Mouse (Mus musculus): ENCODE data around the gene Rnf149. TPM values are rescaled to one million over a fixed set of nuclear protein-coding genes. Genes with fewer than 3 reads are reported as not detected.
A peak's percentile ranks its signal among the peaks of the same experiment; 100 is the strongest.

Rnf149 gene
- polyA plus RNA-seq (2012; rRNA removed): 15.5 and 20.8 TPM in 2 replicates

GRCm38 (mm10) chr1:39577253-39577705 is at the start of gene Rnf149:
Gene Rnf149, minus strand, starts transcription at chr1:39577405.
- under 1% methylated on average over 46 of the region's 49 CpGs for WGBS
- peak; percentile 74 to 96 for DNase-seq (ENCODE audit: low read depth in 1 of 2, low spot score in 2 of 2)
- Histone ChIP-seq H3K4me3 (ENCODE audit: extremely low read depth, insufficient read depth, insufficient read length) (peak within 1 kb of the TSS; percentile 92), H3K27me3 (ENCODE audit: control insufficient read depth, insufficient read depth, low read length) (no peaks in the 10 kb centered on the region), H3K36me3 (ENCODE audit: control insufficient read depth, insufficient read depth, low read length) (no peaks in the 10 kb centered on the region), H3K27ac (ENCODE audit: insufficient read depth, low read length) (peak within 1 kb of the TSS; percentile 86), H3K4me1 (ENCODE audit: control insufficient read depth, insufficient read depth, insufficient read length) (peaks cover 3% of the 10 kb centered on the region; the same call in 1 of the 2 replicates)
- peak; percentile 66; the same call in 1 of the 2 replicates for TF ChIP-seq POLR2A (IDR thresholded peaks at IDR 0.05; ENCODE audit: low read depth, low read length)
- TF ChIP-seq CTCF (IDR thresholded peaks at IDR 0.05; ENCODE audit: extremely low read depth, insufficient read depth, insufficient read length, insufficient replicate concordance): no peak

GRCm38 (mm10) chr1:39625491-39625890 is 48.3 kb upstream of the Rnf149 start:
- WGBS: 75% methylated on average over 3 of the region's 3 CpGs
- Histone ChIP-seq H3K27me3 (ENCODE audit: control insufficient read depth, insufficient read depth, low read length) (no peaks in the 10 kb centered on the region), H3K27ac (ENCODE audit: insufficient read depth, low read length) (no peak overlapping the region), H3K4me1 (ENCODE audit: control insufficient read depth, insufficient read depth, insufficient read length) (no peaks in the 10 kb centered on the region), H3K36me3 (ENCODE audit: control insufficient read depth, insufficient read depth, low read length) (no peaks in the 10 kb centered on the region), H3K4me3 (ENCODE audit: extremely low read depth, insufficient read depth, insufficient read length) (no peak overlapping the region)
- no peak for DNase-seq (ENCODE audit: low read depth in 1 of 2, low spot score in 2 of 2)
- TF ChIP-seq CTCF (IDR thresholded peaks at IDR 0.05; ENCODE audit: extremely low read depth, insufficient read depth, insufficient read length, insufficient replicate concordance): no peak
- no peak for TF ChIP-seq POLR2A (IDR thresholded peaks at IDR 0.05; ENCODE audit: low read depth, low read length)

GRCm38 (mm10) chr1:39623729-39624128 is 46.5 kb upstream of the Rnf149 start:
- no peak overlapping the region for H3K27ac ChIP-seq (ENCODE audit: insufficient read depth, low read length)
- H3K4me3 ChIP-seq (ENCODE audit: extremely low read depth, insufficient read depth, insufficient read length): no peak overlapping the region
- 52% methylated on average over 1 of the region's 1 CpGs for WGBS
- H3K4me1 ChIP-seq (ENCODE audit: control insufficient read depth, insufficient read depth, insufficient read length): no peaks in the 10 kb centered on the region
- no peak for DNase-seq (ENCODE audit: low read depth in 1 of 2, low spot score in 2 of 2)
- no peaks in the 10 kb centered on the region for H3K36me3 ChIP-seq (ENCODE audit: control insufficient read depth, insufficient read depth, low read length)
- no peak for TF ChIP-seq CTCF (IDR thresholded peaks at IDR 0.05; ENCODE audit: extremely low read depth, insufficient read depth, insufficient read length, insufficient replicate concordance)
- TF ChIP-seq POLR2A (IDR thresholded peaks at IDR 0.05; ENCODE audit: low read depth, low read length): no peak
- no peaks in the 10 kb centered on the region for H3K27me3 ChIP-seq (ENCODE audit: control insufficient read depth, insufficient read depth, low read length)

GRCm38 (mm10) chr1:39623106-39623505 is 45.9 kb upstream of the Rnf149 start:
- Histone ChIP-seq H3K36me3 (ENCODE audit: control insufficient read depth, insufficient read depth, low read length) (no peaks in the 10 kb centered on the region), H3K27ac (ENCODE audit: insufficient read depth, low read length) (no peak overlapping the region), H3K4me3 (ENCODE audit: extremely low read depth, insufficient read depth, insufficient read length) (no peak overlapping the region), H3K4me1 (ENCODE audit: control insufficient read depth, insufficient read depth, insufficient read length) (no peaks in the 10 kb centered on the region), H3K27me3 (ENCODE audit: control insufficient read depth, insufficient read depth, low read length) (no peaks in the 10 kb centered on the region)
- no peak for DNase-seq (ENCODE audit: low read depth in 1 of 2, low spot score in 2 of 2)
- 67% methylated on average over 5 of the region's 5 CpGs for WGBS
- TF ChIP-seq CTCF (IDR thresholded peaks at IDR 0.05; ENCODE audit: extremely low read depth, insufficient read depth, insufficient read length, insufficient replicate concordance) (no peak), POLR2A (IDR thresholded peaks at IDR 0.05; ENCODE audit: low read depth, low read length) (no peak)

- DNase-seq (ENCODE audit: low read depth in 1 of 2, low spot score in 2 of 2): no peak
- 85% methylated on average over 8 of the region's 8 CpGs for WGBS
- Histone ChIP-seq H3K4me3 (ENCODE audit: extremely low read depth, insufficient read depth, insufficient read length) (no peak overlapping the region), H3K27me3 (ENCODE audit: control insufficient read depth, insufficient read depth, low read length) (no peaks in the 10 kb centered on the region), H3K36me3 (ENCODE audit: control insufficient read depth, insufficient read depth, low read length) (no peaks in the 10 kb centered on the region), H3K27ac (ENCODE audit: insufficient read depth, low read length) (no peak overlapping the region), H3K4me1 (ENCODE audit: control insufficient read depth, insufficient read depth, insufficient read length) (no peaks in the 10 kb centered on the region)
- TF ChIP-seq POLR2A (IDR thresholded peaks at IDR 0.05; ENCODE audit: low read depth, low read length) (no peak), CTCF (IDR thresholded peaks at IDR 0.05; ENCODE audit: extremely low read depth, insufficient read depth, insufficient read length, insufficient replicate concordance) (no peak)
Observed at GRCm38 (mm10) chr1:39618524-39618923, 41.3 kb upstream of the Rnf149 start.

- Histone ChIP-seq H3K4me1 (ENCODE audit: control insufficient read depth, insufficient read depth, insufficient read length) (no peaks in the 10 kb centered on the region), H3K27ac (ENCODE audit: insufficient read depth, low read length) (no peak overlapping the region), H3K36me3 (ENCODE audit: control insufficient read depth, insufficient read depth, low read length) (no peaks in the 10 kb centered on the region), H3K4me3 (ENCODE audit: extremely low read depth, insufficient read depth, insufficient read length) (no peak overlapping the region), H3K27me3 (ENCODE audit: control insufficient read depth, insufficient read depth, low read length) (no peaks in the 10 kb centered on the region)
- WGBS: 84% methylated on average over 6 of the region's 6 CpGs
- no peak for DNase-seq (ENCODE audit: low read depth in 1 of 2, low spot score in 2 of 2)
- no peak for TF ChIP-seq CTCF (IDR thresholded peaks at IDR 0.05; ENCODE audit: extremely low read depth, insufficient read depth, insufficient read length, insufficient replicate concordance)
- no peak for TF ChIP-seq POLR2A (IDR thresholded peaks at IDR 0.05; ENCODE audit: low read depth, low read length)
Observed at GRCm38 (mm10) chr1:39615526-39615925, 38.3 kb upstream of the Rnf149 start.

GRCm38 (mm10) chr1:39614462-39615279 is 37.5 kb upstream of the Rnf149 start:
- no peak for TF ChIP-seq POLR2A (IDR thresholded peaks at IDR 0.05; ENCODE audit: low read depth, low read length)
- TF ChIP-seq CTCF (IDR thresholded peaks at IDR 0.05; ENCODE audit: extremely low read depth, insufficient read depth, insufficient read length, insufficient replicate concordance): peak; percentile 24; the same call in 1 of the 2 replicates
- H3K36me3 ChIP-seq (ENCODE audit: control insufficient read depth, insufficient read depth, low read length): no peaks in the 10 kb centered on the region
- peak in 1 of 2 experiments; percentile 13 for DNase-seq (ENCODE audit: low read depth in 1 of 2, low spot score in 2 of 2)
- no peak overlapping the region for H3K4me3 ChIP-seq (ENCODE audit: extremely low read depth, insufficient read depth, insufficient read length)
- H3K27ac ChIP-seq (ENCODE audit: insufficient read depth, low read length): peak overlapping the region; percentile 51
- WGBS: 12% methylated on average over 11 of the region's 11 CpGs
- H3K4me1 ChIP-seq (ENCODE audit: control insufficient read depth, insufficient read depth, insufficient read length): no peaks in the 10 kb centered on the region
- H3K27me3 ChIP-seq (ENCODE audit: control insufficient read depth, insufficient read depth, low read length): no peaks in the 10 kb centered on the region

Data from spleen, adult 2 months (tissue).